ENCODE assay signal across 8 mouse cellular contexts in the genomic region with DNA sequence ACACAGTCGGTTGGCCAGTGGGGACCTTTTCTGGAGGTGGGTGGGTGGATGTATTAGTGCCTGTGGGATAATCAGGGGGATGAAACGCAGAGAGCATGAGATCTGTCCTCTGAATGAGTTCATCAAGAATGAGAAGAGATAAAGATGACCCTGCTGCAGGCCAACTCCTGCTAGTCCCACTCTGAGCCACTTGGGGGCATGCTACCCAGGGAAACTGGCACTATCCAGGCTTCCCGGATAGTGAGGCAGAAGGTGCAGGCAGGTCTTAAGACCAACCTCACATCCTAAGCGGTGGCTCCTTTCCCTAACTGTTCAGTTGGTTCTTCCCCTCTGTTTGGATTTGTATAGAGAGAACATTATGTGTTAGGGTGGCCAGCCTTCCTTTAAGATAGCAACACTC.
DNase-seq lines count a peak whose midpoint lies in the region; ATAC-seq and TF ChIP-seq lines count a peak whose summit lies in the region.

No protein-coding gene starts in this region.

- TF ChIP-seq POLR2A in ES-Bruce4 (IDR thresholded peaks at IDR 0.05; ENCODE audit: insufficient read depth, low read length) = no peak
- no peak for TF ChIP-seq POLR2A in brain, embryonic 14.5 days (IDR thresholded peaks at IDR 0.05; ENCODE audit: borderline replicate concordance, extremely low read depth, insufficient read depth, insufficient read length, poor library complexity, severe bottlenecking)

- no peak overlapping the region for H3K4me3 ChIP-seq in heart, postnatal 0 days (ENCODE audit: low read depth, low read length)
- H3K4me3 ChIP-seq in heart, embryonic 11.5 days (ENCODE audit: low read depth, low read length) = no peak overlapping the region
- no peak overlapping the region for H3K4me3 ChIP-seq in ES-Bruce4 (ENCODE audit: low read depth, low read length)
- H3K4me3 ChIP-seq in layer of hippocampus, adult 2 months = no peak overlapping the region
- no peak overlapping the region for H3K4me3 ChIP-seq in hindbrain, embryonic 13.5 days

- no peak for TF ChIP-seq EP300 in heart, postnatal 0 days (IDR thresholded peaks at IDR 0.05; ENCODE audit: low read depth)
- TF ChIP-seq EP300 in ES-Bruce4 (IDR thresholded peaks at IDR 0.05; ENCODE audit: insufficient read depth, low read depth, low read length) = no peak

- no peak overlapping the region for H3K4me2 ChIP-seq in heart, postnatal 0 days (ENCODE audit: low read depth, low read length)
- H3K4me2 ChIP-seq in heart, embryonic 11.5 days = no peak overlapping the region
- H3K4me2 ChIP-seq in hindbrain, embryonic 13.5 days = no peak overlapping the region

- no peak overlapping the region for H3K27ac ChIP-seq in heart, postnatal 0 days (ENCODE audit: low read depth)
- no peak overlapping the region for H3K27ac ChIP-seq in heart, embryonic 11.5 days (ENCODE audit: low read depth, low read length)
- no peak overlapping the region for H3K27ac ChIP-seq in ES-Bruce4 (ENCODE audit: insufficient read depth, low read length)
- no peak overlapping the region for H3K27ac ChIP-seq in layer of hippocampus, adult 2 months
- no peak overlapping the region for H3K27ac ChIP-seq in hindbrain, embryonic 13.5 days

- DNase-seq in heart, postnatal 0 days (ENCODE audit: low spot score) = peak; percentile 41
- DNase-seq in brain, embryonic 14.5 days (ENCODE audit: low read depth) = peak; percentile 22
- peak; percentile 12 to 52 for DNase-seq in layer of hippocampus, adult 2 months (ENCODE audit: low spot score in 2 of 2)
- peak; percentile 66 for DNase-seq in ovary, postnatal 36 days (ENCODE audit: low spot score)
- no peak for DNase-seq in c-Kit-positive CD71-positive TER-119-positive erythroid progenitor cells, embryonic 14.5 days (ENCODE audit: low spot score)

- no peaks in the 10 kb centered on the region for H3K9me3 ChIP-seq in heart, postnatal 0 days (replicated peaks; ENCODE audit: control insufficient read depth, low read length)
- H3K9me3 ChIP-seq in heart, embryonic 11.5 days (replicated peaks; ENCODE audit: control insufficient read depth, low read length) = no peaks in the 10 kb centered on the region
- no peaks in the 10 kb centered on the region for H3K9me3 ChIP-seq in ES-Bruce4 (replicated peaks; ENCODE audit: control insufficient read depth, insufficient read depth, low read length, poor library complexity, severe bottlenecking)
- no peaks in the 10 kb centered on the region for H3K9me3 ChIP-seq in hindbrain, embryonic 13.5 days

- no peaks in the 10 kb centered on the region for H3K27me3 ChIP-seq in heart, postnatal 0 days (ENCODE audit: control insufficient read depth, insufficient read depth, low read length)
- H3K27me3 ChIP-seq in heart, embryonic 11.5 days (ENCODE audit: control insufficient read depth, insufficient read depth, low read length) = no peaks in the 10 kb centered on the region
- no peaks in the 10 kb centered on the region for H3K27me3 ChIP-seq in ES-Bruce4 (ENCODE audit: control insufficient read depth, insufficient read depth, low read length, poor library complexity, severe bottlenecking)
- no peaks in the 10 kb centered on the region for H3K27me3 ChIP-seq in hindbrain, embryonic 13.5 days

- no peak overlapping the region for H3K9ac ChIP-seq in heart, postnatal 0 days (replicated peaks; ENCODE audit: low read depth, low read length)
- no peak overlapping the region for H3K9ac ChIP-seq in heart, embryonic 11.5 days (ENCODE audit: low read depth, low read length)
- H3K9ac ChIP-seq in ES-Bruce4 (ENCODE audit: low read depth, poor library complexity, severe bottlenecking) = no peak overlapping the region
- H3K9ac ChIP-seq in hindbrain, embryonic 13.5 days = no peak overlapping the region

- TF ChIP-seq CTCF in heart, postnatal 0 days (IDR thresholded peaks at IDR 0.05; ENCODE audit: low read depth) = peak; percentile 70
- peak; percentile 60 for TF ChIP-seq CTCF in ES-Bruce4 (IDR thresholded peaks at IDR 0.05; ENCODE audit: low read depth, low read length)
- peak; percentile 35; the same call in 1 of the 2 replicates for TF ChIP-seq CTCF in brain, embryonic 14.5 days (IDR thresholded peaks at IDR 0.05; ENCODE audit: borderline replicate concordance, extremely low read depth, insufficient read depth, insufficient read length)
- TF ChIP-seq CTCF in layer of hippocampus, adult 2 months (conservative IDR thresholded peaks at IDR 0.05) = peak; percentile 84

- 34% methylated on average over 4 of the region's 4 CpGs for WGBS in heart, postnatal 0 days
- WGBS in heart, embryonic 11.5 days (ENCODE audit: insufficient replicate concordance) = 46% methylated on average over 4 of the region's 4 CpGs
- whole genome bisulfite sequencing in hindbrain, embryonic 13.5 days = 73% methylated on average over 4 of the region's 4 CpGs

- no peaks in the 10 kb centered on the region for H3K36me3 ChIP-seq in heart, postnatal 0 days (replicated peaks; ENCODE audit: control insufficient read depth, insufficient read depth, low read length)
- no peaks in the 10 kb centered on the region for H3K36me3 ChIP-seq in heart, embryonic 11.5 days (ENCODE audit: control insufficient read depth, insufficient read depth, low read length)
- H3K36me3 ChIP-seq in ES-Bruce4 (ENCODE audit: control insufficient read depth, insufficient read depth, low read length, poor library complexity, severe bottlenecking) = no peaks in the 10 kb centered on the region
- H3K36me3 ChIP-seq in hindbrain, embryonic 13.5 days = no peaks in the 10 kb centered on the region

- ATAC-seq in heart, postnatal 0 days (ENCODE audit: insufficient read depth, low read depth) = peak; percentile 49; the same call in 1 of the 2 replicates
- no peak for ATAC-seq in heart, embryonic 11.5 days (replicated peaks; ENCODE audit: insufficient number of reproducible peaks, low FRiP score, low TSS enrichment)
- ATAC-seq in hindbrain, embryonic 13.5 days (ENCODE audit: low FRiP score) = no peak

- no peaks in the 10 kb centered on the region for H3K4me1 ChIP-seq in heart, postnatal 0 days (ENCODE audit: control insufficient read depth, insufficient read depth)
- H3K4me1 ChIP-seq in heart, embryonic 11.5 days (ENCODE audit: control insufficient read depth, insufficient read depth, low read length) = peaks cover 17% of the 10 kb centered on the region
- H3K4me1 ChIP-seq in ES-Bruce4 (ENCODE audit: control insufficient read depth, insufficient read depth, low read length) = no peaks in the 10 kb centered on the region
- peaks cover 9% of the 10 kb centered on the region for H3K4me1 ChIP-seq in hindbrain, embryonic 13.5 days (replicated peaks)
